Mouse (Mus musculus): ENCODE measurements at regions not wholly inside any gene's neighbourhood (a gene's known extent, or its start where the extent isn't known, plus 50 kb on each side); places are given as distances from the start of the nearest gene placed in this dataset.

DNA sequence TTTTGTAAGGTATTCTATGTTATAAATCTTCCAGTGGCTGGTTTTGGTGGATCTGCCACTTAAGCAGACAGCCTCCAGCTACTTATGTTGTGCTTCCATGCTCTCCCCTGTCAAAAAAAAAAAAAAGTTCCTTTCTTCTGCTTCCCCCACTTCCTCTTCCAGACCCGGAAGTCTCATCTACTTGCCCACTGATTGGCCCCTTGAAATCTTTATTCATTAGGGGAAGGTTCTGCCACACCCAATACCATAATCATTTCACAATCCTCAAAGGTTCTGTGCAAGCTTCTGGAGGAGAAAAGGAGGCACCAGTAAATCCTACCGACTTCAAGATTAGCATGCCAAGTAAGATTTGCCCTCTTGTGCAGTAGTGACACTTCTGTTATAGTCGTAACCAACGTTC, 784.7 kb upstream of the Zeb2 start:
- no peak for DNase-seq (ENCODE audit: extremely low spot score, low spot score)

DNA sequence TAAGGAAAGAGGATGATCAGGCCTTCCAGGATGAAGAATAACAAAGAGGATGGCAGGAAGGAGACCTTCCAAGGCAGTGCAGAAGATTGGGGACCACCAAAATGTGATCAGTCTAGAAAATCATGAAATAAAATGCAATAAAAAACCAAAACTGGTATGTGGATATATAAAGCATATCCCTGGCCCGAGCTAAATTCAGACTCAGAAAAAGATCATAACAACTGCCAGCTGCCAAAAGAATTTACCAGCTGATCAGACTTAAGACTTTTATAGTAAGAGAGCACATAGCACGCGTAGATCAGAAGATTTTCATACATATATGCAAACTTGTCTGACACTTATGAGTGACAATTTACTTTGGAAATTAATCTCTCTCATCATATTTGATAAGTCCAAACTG, 767.5 kb upstream of the Zeb2 start:
- no peak for DNase-seq (ENCODE audit: extremely low spot score, low spot score)

DNA sequence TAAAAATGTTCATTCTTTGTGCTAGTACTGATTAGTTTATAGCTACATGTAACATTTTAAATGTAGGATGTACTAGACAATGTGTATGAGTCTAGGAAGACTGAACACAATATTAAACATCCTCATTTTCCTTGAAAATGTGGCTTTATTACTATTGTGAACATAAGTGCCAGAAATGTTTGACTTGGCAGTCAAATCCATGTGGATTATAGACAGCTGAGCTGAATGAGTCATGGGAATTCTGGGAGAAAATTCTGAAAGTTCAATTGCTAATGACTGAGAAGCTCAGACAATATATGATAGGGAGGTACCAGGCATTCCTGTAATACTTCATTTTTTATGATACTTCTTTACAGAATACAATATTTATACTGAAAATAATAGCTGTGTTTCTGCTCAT, 761.5 kb upstream of the Zeb2 start:
- no peak for DNase-seq (ENCODE audit: extremely low spot score, low spot score)

DNA sequence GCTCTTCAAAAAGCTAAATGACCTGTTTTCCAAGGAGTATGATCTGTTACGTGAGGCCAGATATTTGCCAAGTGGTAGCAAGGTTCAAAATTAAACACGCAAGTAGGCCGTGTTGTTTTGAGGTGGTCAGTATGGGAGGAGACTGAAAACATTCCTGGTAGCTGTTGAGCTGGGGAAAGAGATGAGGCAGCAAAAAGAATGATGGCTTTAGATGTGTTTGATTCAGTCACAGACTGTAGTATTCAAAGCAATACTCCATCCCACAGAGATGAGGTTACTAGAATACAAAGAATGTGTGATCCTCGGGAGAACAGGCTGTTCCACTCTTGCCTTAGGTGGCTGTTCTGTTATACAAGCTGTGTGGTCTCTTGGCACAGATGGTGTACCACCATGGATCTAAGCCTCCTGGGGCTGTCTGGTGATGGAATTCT, 742.7 kb upstream of the Zeb2 start:
- DNase-seq (ENCODE audit: extremely low spot score, low spot score), result no peak

DNA sequence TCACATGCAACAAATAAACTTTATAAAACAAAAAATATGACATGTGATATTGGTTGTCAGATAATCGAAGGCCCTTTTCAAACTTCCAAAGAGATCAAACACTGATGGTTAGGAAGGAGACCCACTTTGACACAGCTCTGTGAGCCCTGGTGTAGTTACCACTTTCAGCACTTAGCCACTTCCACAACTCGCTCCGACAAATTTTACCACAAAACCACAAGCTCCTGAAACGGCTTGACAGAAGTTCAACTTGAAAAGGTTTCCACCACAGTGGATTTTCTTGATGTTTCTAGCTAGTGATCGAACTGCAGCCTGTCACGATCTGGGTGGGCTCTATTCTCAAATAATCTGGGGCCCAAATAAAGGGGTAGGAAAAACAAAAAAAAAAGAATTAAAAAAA, 742.2 kb upstream of the Zeb2 start:
- no peak for DNase-seq (ENCODE audit: extremely low spot score, low spot score)

DNA sequence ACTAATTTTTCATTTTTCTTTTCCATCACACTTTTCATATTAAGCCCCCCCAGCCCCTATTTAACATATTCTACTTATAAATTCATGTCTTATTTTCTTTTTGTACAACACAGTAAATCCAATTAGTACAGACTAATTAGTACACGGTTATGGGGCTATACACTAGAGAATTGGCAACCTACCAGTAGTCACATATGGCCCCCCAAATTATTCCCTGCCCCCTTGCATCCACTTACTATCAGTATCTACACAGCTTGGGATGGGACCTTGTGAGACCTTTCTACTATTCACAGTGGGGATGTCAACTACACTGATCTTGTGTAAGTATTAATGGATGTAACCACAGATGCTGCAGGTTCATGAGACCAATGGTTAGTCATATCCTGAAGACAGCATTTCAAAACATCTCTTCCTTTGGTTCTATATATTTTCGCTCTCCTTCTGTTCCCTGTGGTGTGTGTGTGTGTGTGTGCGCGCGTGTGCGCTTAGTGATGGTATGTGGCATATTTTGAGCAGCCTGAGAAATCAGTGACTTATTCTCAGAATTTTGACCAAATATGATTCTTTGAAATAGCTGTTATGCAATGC, 732.9 kb upstream of the Zeb2 start:
- no peak for DNase-seq (ENCODE audit: extremely low spot score, low spot score)

DNA sequence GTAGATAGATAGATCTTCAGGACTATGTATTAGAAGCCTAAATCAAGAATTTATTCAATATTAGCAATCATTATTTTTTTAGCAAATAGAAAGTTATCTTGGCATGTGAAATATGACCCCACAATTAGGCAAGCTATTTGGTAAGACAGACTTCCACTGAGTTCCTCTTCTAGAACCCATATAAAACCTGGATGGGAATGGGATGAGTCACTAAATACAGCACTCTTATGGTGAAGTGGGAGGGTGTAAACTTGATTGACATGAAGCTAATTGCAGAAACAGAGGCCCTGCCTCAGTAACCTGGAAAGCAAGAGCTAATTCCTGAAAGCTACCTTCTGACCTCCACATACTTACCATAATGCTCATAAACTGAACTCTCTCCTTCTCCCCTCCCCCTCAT, 723.2 kb upstream of the Zeb2 start:
- no peak for DNase-seq (ENCODE audit: extremely low spot score, low spot score)

DNA sequence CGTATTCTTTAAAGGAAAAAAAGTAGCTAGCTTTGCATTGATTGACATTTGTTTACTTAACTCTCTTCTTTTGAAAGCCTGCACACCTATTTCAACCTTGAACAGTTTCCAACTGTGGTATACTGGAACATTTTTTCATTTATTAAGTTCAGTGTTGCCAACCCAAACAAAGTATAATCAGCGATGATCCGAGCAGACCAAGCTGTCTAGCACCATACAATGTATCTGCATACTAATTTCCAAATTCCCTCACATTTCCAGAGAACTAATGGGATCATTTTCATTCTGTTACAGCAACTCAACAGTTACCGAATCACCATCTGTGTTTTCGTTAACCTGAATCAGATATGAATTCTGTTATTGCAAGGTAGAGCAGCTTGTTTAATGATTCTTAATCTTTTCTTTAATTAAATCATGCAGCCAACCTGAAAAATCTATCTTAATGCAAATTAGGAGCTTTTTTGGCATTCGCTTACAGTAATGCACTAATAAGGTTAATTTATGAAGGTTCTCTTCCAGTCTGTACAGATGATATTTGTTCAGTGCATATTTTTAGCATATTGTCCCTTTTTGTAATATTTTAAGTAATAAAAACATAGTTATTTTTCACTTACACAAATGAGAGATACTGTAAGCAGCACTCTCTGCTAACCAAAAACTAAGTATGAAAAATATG, 719.5 kb upstream of the Zeb2 start:
- DNase-seq (ENCODE audit: extremely low spot score, low spot score), result no peak

DNA sequence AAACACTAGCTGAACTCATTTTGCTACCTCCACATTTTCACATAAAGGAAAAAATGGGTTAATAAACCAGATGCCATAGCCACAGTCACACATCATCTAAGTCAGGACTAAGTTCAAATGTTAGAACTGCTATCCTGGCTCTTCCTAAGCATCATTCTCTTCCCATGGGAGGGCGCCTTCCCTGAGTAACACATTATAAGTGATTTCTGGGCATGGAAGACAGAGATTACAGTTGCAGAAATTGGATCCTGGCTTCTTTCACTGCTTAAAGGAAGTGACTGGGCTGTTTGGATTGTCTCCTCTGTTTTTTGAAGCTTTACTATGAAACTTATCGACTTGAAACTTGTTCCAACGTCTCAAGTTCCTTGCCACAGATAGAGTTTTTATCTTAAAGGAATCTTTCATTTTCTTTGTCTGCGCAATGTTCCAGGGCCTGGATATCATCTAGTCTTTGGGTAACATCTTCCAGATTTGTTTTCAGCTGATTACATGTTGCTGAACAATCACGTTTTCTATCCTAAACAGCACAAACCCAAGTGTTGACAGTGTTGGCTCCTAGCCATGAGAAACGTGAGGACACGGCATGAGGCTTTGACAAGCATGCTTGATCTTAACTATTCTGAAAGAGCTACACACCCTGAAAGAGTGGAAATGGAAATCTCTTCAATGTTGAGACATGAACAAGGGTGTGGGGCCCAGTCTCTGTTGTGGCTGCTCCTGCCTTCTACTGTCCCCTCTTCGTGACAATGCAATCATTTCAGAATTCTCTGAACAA, 700.9 kb upstream of the Zeb2 start:
- no peak for DNase-seq (ENCODE audit: extremely low spot score, low spot score)

DNA sequence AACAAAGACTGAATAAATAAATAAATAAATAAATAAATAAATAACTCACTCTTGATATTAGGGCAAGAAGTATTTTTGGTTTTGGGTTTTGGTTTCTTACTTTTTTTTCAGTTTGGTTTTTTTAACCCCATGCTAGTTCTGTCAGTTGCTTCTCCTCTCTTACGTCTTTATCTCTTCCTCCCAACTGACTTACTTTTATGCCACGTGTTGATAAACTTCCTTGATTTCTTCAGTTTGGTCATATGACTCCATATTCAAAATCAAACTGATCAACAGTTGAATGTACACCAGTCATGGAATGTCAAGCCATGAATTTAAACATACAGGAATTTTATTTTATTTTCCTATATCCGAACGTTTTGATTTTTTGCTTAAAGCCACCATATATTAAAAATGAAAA, 697.5 kb upstream of the Zeb2 start:
- no peak for DNase-seq (ENCODE audit: extremely low spot score, low spot score)

DNA sequence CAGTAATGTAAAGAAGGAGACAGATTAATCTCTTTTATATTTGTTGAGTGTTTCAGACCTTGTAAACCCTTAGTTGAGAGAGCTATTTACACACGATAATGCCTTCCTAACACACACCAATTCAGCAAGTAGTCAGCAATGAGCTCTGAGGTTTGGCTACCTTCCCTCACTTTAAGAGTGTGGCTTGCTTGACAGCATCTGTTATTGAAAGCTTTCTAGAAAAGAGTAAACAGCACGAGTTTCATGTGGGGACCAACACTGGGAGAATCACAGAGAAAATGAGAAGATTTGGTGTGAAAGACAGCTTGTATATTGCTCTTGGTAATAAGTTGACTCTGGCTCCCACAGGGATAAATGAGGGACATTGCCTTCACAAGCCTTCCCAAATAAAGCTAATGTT, 688.1 kb upstream of the Zeb2 start:
- DNase-seq (ENCODE audit: extremely low spot score, low spot score), result no peak

DNA sequence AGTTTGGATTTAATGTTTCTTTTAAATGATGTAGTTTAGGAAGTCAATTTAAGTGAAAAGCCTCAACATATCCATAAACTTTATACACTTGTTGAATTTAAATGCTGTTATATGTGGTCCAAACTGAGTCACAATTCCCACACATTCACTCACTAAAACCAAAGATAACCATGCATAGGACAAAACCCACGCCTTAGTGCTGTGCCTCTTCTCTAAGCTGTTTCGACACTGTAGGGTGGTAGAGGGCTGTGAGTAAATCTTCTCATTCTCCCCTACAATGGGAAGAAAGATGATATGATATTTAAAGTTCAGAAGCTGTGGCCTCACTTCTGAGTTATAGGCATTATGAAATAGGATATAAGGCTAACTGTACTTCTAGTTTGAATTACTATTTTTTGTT, 682.9 kb upstream of the Zeb2 start:
- no peak for DNase-seq (ENCODE audit: extremely low spot score, low spot score)

DNA sequence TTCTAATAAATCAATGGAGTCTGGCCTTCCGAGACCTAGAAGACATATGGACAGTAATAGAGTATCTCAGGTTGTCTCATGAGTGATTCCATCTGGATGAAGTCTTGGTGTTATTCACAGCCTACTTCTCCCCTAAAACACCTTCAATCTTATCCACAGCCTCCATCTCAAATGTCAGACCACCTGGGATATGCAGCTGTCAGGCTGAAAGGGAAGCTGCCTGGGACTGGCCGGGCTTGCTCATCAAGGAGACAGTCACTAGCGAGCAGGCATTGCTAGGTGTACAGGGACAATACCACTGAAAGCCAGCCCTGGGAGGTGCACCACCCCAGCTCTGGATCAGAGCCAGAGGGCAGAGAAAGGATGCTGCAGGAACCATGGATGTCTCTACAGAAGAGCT, 676.4 kb upstream of the Zeb2 start:
- DNase-seq (ENCODE audit: extremely low spot score, low spot score), result no peak

DNA sequence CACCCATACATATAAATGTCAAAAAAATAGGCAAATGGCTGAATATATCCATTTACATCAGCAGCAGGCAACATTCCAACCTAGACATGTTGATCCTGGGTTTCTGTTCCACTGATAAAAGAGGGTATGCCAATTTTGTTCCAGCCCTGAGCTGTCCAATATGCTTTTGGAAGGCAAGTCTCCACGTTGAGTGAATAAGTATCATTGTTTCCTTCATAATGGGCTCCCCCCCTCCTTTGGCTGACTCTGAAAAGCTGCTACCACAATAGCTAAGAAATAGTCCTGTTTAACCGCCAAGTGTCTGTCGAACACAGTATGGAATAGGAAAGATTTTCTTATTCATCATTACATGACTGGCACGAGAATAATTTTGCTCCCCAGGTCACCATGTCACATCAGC, 672.5 kb upstream of the Zeb2 start:
- no peak for DNase-seq (ENCODE audit: extremely low spot score, low spot score)

DNA sequence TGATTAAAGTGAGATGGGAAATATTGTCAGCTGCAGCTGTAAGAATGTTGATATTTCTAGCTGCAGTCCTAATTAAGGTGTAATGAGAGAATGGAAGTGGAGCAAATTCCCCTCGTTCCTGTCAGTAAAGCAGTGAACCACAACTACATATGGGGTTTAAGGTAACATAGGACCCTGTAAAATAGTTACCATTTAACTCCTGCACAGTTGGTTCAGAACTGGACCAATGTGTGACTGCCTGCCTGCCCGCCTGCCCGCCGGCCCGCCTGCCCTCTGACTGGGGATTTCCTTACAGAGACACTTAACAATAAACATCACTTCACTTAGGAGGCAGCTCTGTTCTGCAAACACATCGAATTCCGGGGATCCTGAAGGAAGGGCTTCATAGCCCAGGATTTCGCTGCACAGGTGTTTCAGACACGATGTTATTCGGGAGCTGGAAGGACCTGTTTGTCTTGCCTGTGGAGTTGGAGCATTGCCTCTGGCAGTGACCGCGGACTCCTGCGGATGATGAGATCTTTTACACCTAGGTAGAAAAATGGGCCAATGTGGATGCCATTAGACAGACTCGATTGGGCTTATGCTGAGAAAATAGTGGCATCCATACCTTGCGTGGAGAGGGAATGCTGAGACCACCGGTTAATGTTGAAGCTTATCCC, 670.7 kb upstream of the Zeb2 start:
- no peak for DNase-seq (ENCODE audit: extremely low spot score, low spot score)

DNA sequence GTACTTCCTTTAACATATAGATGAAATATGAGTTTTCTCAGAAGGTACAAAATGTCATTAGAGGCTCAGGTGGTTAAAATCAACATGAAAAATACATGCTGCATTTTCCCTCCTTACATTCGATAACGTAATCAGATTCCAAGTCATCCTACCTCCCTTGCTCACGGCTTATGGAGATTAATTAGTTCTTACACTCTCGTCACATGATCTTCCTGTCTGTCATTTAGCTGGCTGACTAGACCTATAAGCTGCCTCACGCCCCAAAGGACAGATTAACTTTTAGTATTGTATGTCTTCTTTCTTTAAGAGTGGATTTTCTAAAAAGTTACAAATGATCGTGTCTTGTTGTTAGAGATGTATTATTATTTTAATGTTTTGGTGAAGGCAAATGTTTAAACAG, 669.6 kb upstream of the Zeb2 start:
- no peak for DNase-seq (ENCODE audit: extremely low spot score, low spot score)

DNA sequence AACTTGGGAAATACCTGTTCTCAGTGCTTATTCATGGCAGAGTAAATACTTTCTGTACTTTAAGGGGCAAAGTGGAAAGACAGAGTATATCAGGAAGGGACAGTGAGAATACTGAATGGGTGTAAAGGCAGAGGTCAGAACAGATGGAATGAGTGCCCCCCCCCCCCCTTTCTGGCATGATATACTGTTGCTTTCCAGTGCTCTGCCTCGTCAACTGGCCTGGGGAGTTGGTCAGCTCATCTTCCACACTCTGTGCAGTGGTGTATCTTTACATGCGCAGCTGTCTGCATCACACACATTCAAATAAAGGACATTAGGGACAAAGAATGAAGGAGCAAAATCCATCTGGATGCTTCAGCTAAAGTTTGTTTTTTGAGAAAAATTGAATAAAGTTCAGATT, 668.5 kb upstream of the Zeb2 start:
- DNase-seq (ENCODE audit: extremely low spot score, low spot score), result no peak

DNA sequence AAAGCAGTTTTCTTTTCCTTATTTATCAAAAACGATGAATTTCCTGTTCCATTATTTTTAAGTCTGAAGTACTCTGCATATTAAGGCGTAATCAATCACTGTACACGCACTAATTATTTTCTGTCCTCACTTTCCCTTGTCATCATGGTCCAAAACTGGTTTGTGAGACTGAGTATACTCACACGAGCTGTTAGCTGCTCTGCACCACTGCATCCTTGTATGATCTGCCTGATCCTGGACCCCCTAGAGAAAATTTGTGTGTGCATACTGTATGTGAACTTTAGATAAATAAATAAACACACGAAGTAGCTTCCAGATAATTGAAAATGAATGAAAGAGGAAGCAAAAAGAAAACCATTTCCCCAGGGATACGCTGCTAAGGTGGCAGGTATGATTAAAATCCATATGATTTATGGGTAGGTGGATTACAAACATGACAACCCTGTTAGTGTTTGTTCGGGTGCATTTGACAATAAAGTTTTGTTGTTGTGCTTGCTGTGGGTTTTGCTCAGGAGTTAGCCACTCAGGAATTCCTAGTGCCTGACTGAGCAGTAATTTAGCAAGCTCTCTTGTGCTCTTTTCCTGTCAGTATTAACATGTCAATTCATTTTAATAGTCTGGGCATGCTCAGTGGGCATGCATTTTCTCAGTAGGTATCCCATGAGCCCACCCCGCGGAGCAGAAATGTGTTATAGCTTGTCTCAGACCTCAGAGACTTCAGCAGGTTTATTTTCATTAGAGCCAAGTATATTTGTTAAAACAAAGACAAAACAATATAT, 666.6 kb upstream of the Zeb2 start:
- DNase-seq (ENCODE audit: extremely low spot score, low spot score), result no peak

DNA sequence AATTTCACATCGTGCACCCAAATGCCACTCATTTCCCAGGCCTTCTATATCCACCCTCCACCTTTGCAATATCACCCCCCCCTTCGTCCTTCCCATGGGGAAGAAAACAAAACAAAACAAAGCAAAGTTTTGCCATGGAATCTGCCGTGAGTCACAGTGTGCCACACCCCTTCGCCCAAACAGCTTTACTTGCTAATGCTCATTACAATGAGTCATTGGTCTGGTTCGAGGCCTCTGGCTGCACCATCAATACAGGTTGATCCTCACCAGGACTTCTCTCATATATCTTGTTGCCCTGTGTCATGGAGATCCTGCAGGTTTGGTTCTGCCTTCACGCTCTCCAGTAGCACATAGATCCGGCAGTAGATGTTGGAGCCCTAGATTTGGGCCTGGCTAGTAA, 660.3 kb upstream of the Zeb2 start:
- DNase-seq (ENCODE audit: extremely low spot score, low spot score), result no peak

DNA sequence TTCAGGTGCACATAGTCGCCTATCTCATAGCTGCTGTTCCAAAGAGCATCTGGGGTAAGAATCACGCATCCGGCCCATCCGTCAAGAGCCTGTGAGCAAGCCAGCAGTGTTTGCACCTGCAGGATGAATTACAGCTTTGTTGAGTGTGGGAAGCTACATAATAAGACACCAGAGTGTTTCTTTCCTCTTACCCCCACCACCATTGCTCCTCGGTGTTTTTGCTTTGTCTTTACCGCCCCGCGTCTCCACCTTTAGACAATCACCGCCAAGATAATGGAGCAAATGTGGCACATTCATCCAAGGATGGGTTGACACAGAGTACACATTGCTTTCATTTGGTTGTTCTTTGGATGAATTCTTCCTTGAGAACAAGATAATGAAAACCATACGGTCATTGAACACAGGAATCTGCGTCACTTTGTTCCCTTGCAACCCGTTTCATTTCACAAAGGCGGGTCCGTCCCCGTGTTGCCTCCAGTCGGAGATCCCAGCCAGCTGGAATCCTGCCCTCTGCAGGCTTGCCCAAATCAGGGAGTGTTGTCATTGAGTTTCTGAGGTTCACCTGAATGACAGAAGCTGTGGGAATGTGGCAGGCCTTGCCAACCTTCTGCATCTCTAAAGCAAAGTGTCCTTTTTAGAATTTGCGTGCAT, 659.4 kb upstream of the Zeb2 start:
- DNase-seq (ENCODE audit: extremely low spot score, low spot score), result peak; percentile 32

DNA sequence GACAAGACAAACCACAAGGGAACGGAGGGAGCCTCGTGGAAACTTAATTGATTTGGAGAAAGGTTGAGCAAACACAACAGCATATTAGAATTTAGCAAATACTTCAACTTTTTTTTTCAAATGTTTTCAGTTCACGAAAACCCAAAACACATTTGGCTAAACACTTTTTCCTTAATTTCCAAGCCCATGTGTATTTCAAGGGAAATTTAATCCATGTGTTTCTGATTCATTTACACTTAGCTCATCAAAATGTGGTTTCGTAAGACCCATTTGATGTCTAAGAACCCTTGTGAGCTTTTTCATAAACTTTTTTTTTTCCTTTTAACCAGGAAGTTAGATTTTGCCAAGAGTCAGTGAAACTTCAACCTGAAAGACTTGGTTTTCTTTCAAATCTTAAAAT, 658.5 kb upstream of the Zeb2 start:
- no peak for DNase-seq (ENCODE audit: extremely low spot score, low spot score)

Data from neural tube, embryonic 10.5 days (tissue).